Mouse (Mus musculus) adrenal gland, adult 18-20 months (tissue): ENCODE results near the gene Fam160b1. TPM values are rescaled to one million over a fixed set of nuclear protein-coding genes. Genes with fewer than 3 reads are reported as not detected.
A peak's percentile ranks its signal among the peaks of the same experiment; 100 is the strongest.

Experiments
- DNase-seq, 2 experiments: peaks; one replicate each; pipeline ENCODE4 v3.0.0; 2021 to 2022; ENCODE audit warnings: low spot score in 2 of 2
- long read RNA-seq, 2 experiments: library from polyadenylated mRNA; stranded (forward); transcript quantifications; one replicate each; pipeline ENCODE4 v2.0.0; 2021
- total RNA-seq, 2 experiments: library from RNA; stranded (reverse); gene quantifications; 1 replicate in 1 of 2; 2 replicates in 1 of 2; pipeline ENCODE4 v1.2.3; 2021

Fam160b1 gene
- 10 to 100 TPM; 17.1 to 20.3 TPM for total RNA-seq
- long read RNA-seq, experiment 1, full-length matches to known transcripts: 8 of 10 reads
- long read RNA-seq, experiment 1, partial matches to known transcripts: 0 of 10 reads
- long read RNA-seq, experiment 1, other reads (novel, unspliced or antisense): 2 of 10 reads
- long read RNA-seq, experiment 2, full-length matches to known transcripts: 12 of 16 reads
- long read RNA-seq, experiment 2, partial matches to known transcripts: 2 of 16 reads
- long read RNA-seq, experiment 2, other reads (novel, unspliced or antisense): 2 of 16 reads

GRCm38 (mm10) chr19:57360341-57361130, at the start of gene Fam160b1:
Gene Fam160b1, plus strand, starts transcription at chr19:57360680.
- DNase-seq: peak; percentile 96 to 98

DNA sequence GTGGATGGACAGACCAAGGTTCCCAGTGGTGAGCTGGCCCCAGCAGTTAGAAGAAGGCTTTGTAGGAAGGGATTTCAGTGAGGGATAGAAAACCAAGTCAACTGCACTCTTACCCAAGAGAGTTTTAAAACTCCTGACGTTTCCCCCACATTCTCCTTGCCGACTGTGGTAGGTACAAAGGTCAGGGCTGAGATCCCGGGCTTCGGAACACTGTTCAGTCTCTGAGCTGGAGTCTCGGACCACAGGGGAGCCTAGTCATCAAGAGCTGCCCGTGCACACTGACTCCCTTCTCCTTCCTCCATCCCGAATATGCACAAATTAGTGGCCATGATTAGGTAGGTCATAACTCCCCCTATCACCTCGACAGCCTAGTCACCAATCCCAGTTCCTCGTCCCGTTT, 47.3 kb upstream of the Fam160b1 start:
- DNase-seq: no peak

DNA sequence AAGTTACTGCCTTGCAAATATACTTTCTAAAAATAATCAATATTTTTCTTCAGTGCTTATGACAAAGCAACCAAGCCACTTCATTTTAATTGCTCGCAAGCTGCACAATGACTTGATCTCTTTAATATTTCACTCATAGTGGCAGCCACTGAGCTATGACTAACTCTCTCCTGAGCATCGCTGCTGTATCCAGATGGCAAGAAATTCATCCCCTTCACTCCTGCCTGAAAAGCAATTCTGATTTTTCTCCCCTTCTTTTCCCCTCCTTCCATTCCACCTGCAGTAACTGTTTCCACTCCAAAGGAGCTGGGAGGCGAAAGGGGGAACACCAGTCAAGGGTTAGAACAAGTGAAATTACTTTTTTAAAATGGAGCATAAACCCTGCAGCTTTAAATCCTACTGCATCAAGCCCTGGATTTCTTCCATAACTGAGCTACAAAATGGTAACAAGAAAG, 46.6 kb upstream of the Fam160b1 start:
- no peak for DNase-seq

DNA sequence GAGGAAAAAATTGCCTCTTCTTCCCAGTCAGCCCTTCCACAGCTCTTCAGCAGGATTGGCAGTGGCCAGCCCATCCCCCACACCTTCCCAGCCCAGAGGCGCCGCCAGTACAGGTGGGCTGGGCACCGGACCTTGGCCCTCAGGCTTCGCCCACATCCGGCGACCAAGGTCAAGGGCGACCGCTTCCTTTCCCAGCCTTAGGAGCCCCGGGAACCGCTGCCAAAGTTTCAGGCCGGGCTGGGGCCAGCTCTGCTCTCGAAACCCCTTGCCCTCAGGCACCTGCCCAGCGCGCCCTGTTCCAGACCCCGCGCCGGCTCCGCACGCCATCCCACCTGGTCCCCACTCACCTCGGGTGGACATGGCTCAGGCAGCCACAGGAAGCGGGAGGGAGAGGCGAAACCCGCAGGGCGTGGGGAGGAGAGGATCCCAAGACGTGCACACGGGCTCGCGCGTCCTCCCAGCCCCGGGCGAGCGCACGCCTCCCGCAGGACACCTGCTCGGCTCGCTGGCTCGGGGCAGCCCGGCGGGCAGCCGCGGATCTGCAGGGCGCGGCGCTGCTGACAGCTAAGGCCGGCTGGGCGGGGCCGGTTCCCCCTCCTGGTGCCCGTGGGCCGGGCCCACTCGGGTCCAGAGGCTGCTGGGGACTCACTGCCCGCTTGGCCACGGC, 46.0 kb upstream of the Fam160b1 start, which contains the start of gene Ablim1:
Gene Ablim1 (minus strand): TSS at position 574 of the 667 bp plus-strand sequence.
- DNase-seq: peak; percentile 55 to 57

- peak in 1 of 2 experiments; percentile 49 for DNase-seq
Measured at GRCm38 (mm10) chr19:57315013-57315565, 45.4 kb upstream of the Fam160b1 start.

DNA sequence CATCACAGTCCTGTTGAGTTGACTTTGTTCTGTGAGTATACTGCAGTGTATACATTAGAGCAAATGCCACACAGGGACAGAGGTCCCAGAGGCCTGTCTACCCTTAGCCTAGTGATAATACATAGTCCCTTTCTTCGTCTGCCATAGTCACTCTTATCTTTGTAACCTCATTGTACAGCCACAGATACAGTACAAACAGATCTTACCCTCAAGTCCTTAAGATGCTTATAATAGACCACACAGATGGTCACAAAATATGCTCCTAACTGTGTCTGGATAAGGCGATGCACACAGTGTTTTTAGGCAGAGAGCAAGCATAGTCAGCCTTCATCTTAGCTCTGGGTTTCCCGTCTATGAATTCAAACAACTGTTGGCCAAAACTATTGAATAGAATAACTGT, 43.9 kb upstream of the Fam160b1 start:
- no peak for DNase-seq

- no peak for DNase-seq
Measured at GRCm38 (mm10) chr19:57320656-57321382, 39.7 kb upstream of the Fam160b1 start.

DNA sequence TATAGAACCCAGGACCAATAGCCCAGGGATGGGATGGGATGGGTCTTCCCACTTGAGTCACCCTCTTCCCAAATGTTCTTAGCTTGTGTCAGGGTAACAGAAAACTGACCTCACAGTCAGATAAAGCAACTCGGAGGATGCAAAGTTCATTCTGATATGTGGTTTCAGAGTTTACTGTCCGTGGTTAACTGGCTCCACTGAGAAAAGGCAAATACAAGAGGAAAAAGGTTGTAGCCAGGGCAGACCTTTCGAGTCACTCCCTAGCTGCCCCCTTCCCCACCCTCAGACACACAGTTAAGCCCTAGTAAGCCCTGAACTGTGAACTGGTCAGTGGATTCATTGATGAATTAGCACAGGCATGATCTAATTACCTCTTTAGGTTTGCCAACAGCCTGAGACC, 38.6 kb upstream of the Fam160b1 start:
- no peak for DNase-seq

GRCm38 (mm10) chr19:57322491-57322890, 38.0 kb upstream of the Fam160b1 start:
- DNase-seq: no peak

DNA sequence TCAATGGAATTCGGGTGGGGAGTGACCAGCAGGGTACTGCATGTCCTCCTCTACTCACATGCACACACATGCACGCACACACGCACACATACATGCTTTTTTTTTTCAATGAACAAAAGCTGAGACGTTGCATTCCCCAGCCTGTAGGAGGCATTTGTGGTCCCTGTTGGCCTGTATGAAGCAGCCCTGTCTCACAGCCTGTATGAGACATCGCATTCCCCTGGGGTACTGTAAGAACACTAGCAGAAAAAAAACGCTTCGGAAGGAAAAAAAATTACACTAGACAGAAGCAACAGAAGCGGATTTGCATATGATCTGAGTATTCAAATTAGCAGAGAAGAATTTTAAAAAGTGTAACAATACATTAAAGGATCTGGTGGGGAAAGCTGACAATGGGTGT, 37.4 kb upstream of the Fam160b1 start:
- no peak for DNase-seq

- peak; percentile 65 to 67 for DNase-seq
Measured at GRCm38 (mm10) chr19:57325748-57326300, 34.7 kb upstream of the Fam160b1 start.

GRCm38 (mm10) chr19:57327679-57328078, 32.8 kb upstream of the Fam160b1 start:
- no peak for DNase-seq

DNA sequence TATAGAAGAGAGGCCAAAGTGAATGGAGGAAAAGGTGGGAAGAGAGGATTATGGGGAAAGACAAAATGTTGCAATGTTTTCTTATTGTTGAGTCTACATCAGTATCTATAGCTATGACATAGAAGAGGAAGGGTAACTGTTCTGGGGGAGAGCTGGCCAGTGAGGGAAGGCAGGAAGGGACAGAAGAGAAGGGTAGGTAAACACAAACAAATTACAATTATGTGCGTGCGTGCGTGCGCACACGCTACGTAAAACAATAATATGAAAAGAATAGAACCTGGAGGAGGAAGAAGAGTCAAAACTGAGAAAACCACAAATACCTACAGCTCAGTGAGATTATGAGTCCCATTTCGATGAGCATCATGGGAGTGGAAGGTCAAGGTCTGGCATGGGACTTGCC, 32.2 kb upstream of the Fam160b1 start:
- no peak for DNase-seq

DNA sequence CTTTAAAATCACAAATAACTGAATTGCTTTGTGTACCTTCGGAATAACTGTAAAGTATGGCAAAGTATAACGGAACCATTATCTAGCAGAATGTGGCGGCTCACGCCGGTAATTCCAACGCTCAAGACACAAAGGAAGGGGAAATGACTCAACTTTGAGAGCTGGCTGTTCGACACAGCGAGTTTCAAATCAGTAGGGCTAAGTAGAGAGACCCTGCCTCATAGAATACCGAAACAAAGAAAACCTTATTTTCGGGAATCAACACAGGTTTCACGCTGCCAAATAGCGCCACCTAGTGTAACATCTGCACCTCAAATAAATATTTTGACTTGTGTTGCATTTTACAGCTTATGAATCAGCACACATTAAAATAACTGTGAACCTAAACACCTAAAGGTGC, 31.7 kb upstream of the Fam160b1 start:
- peak; percentile 33 to 45 for DNase-seq

GRCm38 (mm10) chr19:57330309-57330708, 30.2 kb upstream of the Fam160b1 start:
- no peak for DNase-seq

- DNase-seq: no peak
Measured at GRCm38 (mm10) chr19:57331237-57331636, 29.2 kb upstream of the Fam160b1 start.

DNA sequence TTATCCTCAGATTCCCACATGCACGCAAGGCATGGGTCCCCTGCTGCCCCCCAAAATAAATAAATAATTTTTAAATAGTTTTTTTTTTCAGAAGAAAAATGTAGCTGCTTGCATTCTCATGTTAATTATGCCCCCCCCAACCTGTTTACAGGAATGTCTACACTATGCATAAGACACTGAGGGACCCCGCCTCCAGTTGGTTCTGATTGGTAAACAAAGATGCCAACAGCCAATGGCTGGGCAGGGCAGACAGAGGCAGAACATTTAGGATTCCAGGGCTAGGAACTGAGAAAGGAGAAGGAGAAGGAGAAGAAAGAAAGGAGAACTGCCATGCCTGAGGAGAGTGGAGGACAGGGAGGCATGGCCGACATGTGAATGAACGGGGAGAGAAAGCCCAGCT, 27.1 kb upstream of the Fam160b1 start:
- no peak for DNase-seq

DNA sequence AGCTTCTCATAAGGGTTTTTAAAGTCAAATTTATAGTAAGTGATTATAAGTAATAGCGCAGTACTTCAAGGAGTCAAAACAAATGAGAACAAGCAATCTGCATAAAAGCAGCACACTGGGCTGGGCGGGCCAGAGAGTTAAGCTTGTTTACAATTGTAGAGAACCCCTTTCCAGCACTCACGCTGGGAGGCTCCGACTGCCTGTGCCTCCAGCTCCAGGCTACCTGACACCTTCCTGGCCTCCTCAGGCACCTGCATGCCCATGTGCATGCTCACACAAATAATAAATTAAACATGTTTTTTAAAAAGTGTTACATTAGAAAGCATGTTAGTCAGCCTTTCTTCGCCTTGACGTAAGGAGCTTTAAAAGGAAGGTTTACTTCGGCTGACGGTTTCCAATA, 25.3 kb upstream of the Fam160b1 start:
- no peak for DNase-seq

- no peak for DNase-seq
Measured at GRCm38 (mm10) chr19:57339281-57339864, 21.1 kb upstream of the Fam160b1 start.
